Mouse (Mus musculus) G1E (cell line): ENCODE measurements at regions not wholly inside any gene's neighbourhood (a gene's known extent, or its start where the extent isn't known, plus 50 kb on each side); places are given as distances from the start of the nearest gene placed in this dataset.

Experiments
- CTCF ChIP-seq: IDR thresholded peaks from 2 replicates; pipeline ENCODE4 v1.5.1; 2012; ENCODE audit warnings: low read depth, low read length, inconsistent platforms, mixed read lengths
- POLR2AphosphoS5 ChIP-seq: IDR thresholded peaks from 2 replicates; pipeline ENCODE4 v1.6.1; 2012; ENCODE audit warnings: low read depth, low read length, inconsistent platforms; ENCODE audit not compliant: insufficient replicate concordance
- TAL1 ChIP-seq: conservative IDR thresholded peaks from 2 replicates; pipeline ENCODE4 v1.6.1; 2012; ENCODE audit warnings: low read depth, low read length, inconsistent platforms, mixed read lengths

DNA sequence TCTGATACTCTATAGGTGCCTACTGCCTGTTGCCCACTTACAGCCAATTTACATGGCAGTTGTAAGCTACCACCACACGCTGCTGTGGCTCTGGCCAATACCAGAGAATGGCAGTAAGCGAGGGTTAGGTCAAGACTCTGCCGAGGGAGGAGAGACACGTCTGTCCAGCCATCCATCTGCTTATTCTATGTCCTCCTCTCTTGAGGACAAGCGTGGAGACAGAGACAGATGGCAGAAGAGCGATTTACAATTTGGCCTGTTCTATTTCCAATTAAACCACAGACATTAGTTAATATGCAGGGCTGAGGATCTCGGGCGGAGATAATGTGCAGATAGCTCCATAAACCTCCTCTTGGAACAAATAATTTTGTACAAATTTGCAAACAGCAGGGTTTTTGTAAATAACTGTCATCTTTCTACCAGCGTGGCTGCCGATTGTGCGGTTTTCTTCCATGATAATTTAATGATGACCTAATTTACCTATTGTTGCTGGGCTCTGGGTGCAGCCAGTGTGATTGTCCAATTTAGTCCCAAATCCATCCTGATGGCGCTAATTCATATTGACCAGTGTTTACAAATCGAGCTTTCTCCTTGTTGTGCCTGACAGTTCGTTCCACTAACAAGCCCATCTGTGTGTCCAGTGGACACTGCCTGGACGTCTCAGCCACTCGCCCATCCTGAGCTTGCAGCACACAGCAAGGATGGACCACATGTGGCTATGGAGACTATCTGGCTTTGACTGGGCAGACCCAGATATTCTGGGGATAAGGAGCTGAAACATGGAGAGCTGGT is 88.4 kb upstream of the Nkx1-1 start:
- TF ChIP-seq CTCF: no peak
- TF ChIP-seq POLR2AphosphoS5: no peak
- no peak for TF ChIP-seq TAL1
